Mouse (Mus musculus): ENCODE measurements around the gene Gm14296.
"Not testable (repeated sequence)": the region's sequence is repeated elsewhere in the genome, so short reads cannot be mapped to it uniquely, and the experiment has no call there.

The Gm14296 gene

GRCm38 (mm10) chr2:176927709-176928108 lies at the start of gene Gm14296:
Gm14296 (minus strand) TSS chr2:176927809.
- DNase-seq (ENCODE audit: low spot score in 2 of 2) = not testable (repeated sequence)

GRCm38 (mm10) chr2:176905464-176905863 lies 22.1 kb downstream of the Gm14296 start:
- DNase-seq (ENCODE audit: low spot score in 2 of 2) = not testable (repeated sequence)
